Mouse (Mus musculus): Measurements from ENCODE around the gene Cdk2. TPM values are rescaled to one million over a fixed set of nuclear protein-coding genes. Genes with fewer than 3 reads are reported as not detected.
"Not testable (repeated sequence)": the region's sequence is repeated elsewhere in the genome, so short reads cannot be mapped to it uniquely, and the experiment has no call there.

Cdk2 gene
- 10 to 100 TPM; 12.7 to 15.7 TPM for total RNA-seq (2021)

DNA sequence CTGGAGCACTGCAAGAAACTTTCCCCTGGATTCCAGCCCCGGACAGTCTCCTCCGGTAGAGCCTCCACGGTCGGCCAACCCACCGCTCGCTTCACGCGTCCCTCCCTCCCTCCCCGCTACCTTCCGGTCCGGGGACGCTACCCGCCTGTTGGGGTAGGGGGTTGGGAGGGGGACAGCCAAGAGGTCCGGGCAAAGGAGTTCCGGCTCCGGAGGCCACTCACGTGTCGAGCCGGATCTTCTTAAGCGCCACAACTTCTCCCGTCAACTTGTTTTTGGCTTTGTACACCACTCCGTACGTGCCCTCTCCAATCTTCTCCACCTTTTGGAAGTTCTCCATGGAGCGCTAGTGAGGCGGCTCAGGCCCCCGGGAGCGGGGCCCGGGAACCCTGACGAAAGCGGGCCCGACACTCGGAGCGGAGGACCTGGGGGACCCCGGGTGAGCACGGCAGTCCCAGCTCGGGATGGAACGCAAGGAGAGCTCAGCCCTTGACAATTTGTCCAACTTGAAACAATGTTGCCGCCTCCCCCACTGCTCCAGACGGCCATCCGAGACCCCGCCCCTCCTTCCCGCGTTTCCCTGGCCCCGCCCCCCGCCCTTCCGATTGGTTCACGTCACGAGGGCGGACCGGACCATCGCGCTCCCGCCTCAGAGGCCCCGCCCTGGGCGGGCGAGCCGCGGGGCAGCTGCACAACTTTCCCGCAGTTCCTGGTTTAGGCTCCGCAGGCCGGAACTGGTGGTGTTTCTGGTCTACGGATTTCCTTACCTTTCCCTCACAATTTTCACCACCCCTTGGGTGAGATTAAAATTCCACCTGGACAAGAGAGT is at the start of gene Cdk2:
Gene Cdk2, minus strand, starts transcription at position 541 of the 826 bp plus-strand sequence.
- intact Hi-C loops (cut with DNase I): no loop called here

DNA sequence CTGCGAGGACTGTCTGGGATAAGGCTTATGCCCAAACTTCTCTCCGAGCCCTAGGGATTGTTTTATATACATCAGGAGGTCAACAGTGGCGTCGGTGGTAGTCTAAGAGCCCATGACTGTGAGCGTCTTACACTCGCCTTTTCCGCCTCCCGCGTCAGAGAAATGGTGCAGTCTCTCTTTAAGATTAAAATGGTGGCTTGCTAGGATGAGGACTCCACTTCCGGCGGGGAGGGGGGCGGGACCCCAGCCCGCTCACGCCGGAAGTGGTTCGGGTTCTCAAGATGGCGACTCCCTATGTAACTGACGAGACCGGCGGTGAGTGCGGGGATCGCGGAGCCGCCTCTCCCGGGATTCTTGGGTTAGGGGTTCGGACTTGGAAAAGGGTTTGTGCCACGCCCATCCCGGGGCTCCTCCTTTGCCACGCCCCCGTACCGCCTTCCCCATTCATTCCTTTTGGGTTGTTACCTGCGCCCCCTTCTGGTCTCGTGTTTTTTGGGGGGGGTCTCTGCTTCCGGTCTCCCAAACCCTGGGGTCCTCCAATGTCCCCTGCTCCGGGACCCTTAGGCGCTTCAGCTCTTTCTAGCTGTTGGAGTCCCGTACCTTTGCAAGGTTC is 43.5 kb upstream of the Cdk2 start:
- peak; percentile 42 for DNase-seq (ENCODE audit: low spot score)
- intact Hi-C loops (cut with DNase I): loop anchor here (1.0 to 2.0 kb wide), 2 partner anchors 30 to 57 kb away; no protein-coding TSS in a partner anchor

More for the DNA sequence above, at the start of gene Cdk2:
- peak; percentile 86 for DNase-seq (ENCODE audit: low spot score)

- intact Hi-C loops (cut with DNase I): loop anchor here (1.0 to 2.0 kb wide), 2 partner anchors 31 to 58 kb away; no protein-coding TSS in a partner anchor
Measured at GRCm38 (mm10) chr10:128747646-128748251, 42.9 kb upstream of the Cdk2 start, which contains the start of gene Pym1. Pym1 (plus strand) TSS chr10:128747889.

DNA sequence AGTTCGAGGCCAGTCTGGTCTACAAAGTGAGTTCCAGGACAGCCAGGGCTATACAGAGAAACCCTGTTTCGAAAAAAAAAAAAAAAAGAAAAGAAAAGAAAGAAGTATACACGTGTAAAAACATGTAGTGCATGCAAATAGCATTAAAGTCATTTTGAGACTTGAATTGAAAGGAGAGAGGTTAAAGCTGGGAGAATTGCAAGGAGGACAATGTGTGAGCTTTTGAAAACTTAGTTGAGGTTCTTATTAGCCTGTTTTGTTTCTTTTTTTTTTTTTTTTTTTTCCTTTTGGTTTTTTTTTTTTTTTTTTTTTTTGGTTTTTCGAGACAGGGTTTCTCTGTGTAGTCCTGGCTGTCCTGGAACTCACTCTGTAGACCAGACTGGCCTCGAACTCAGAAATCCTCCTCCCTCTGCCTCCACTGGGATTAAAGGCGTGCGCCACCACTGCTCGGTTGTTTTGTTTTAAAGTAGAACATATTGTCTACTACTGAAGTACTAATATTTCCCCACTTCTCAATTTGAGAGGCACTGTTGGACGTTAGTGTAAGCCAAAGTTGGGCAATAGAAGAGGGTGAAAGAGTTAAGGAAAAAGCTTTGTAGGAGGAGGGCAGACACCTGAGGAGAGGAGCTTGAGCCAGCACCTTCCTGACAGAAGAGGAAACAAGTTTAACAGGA is 42.3 kb upstream of the Cdk2 start:
- intact Hi-C loops (cut with DNase I): no loop called here
- no peak for DNase-seq (ENCODE audit: low spot score)

More at GRCm38 (mm10) chr10:128747646-128748251, 42.9 kb upstream of the Cdk2 start, which contains the start of gene Pym1:
- peak; percentile 78 for DNase-seq (ENCODE audit: low spot score)

DNA sequence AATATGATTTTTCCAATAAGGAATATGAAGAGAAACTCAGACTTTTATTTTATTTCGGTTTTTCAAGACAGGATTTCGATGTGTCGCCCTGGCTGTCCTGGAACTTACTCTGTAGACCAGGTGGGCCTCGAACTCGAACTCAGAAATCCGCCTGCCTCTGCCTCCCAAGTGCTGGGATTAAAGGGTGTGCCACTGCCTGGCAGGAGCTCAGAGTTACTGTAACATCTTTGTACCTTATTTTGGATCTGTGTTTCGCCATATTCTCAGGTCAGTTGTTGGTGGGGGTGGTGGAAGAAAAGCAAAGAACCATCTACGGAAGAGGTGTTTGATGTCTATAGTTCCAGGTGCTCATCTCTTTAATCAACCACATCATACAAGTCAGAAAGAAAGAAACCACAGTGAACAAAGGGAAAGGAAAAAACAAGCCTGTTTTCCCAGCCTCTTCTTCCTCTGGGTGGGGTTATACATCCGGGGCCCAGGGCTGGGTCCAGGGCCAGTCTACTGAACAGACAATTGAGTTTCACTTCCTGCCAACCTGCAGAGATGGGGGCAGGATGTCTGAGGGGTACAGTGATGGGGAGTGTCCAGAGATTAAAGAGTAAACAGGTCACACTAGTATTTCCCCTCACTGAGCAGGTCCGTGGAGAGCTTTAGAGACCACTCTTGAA is 41.2 kb upstream of the Cdk2 start:
- peak; percentile 15 for DNase-seq (ENCODE audit: low spot score)
- intact Hi-C loops (cut with DNase I): no loop called here

- intact Hi-C loops (cut with DNase I): no loop called here
- DNase-seq (ENCODE audit: low spot score): no peak
Measured at GRCm38 (mm10) chr10:128744680-128745601, 40.1 kb upstream of the Cdk2 start, which contains the start of gene Dgka. Dgka (minus strand) TSS chr10:128744855.

- DNase-seq (ENCODE audit: low spot score): no peak
- intact Hi-C loops (cut with DNase I): no loop called here
Measured at GRCm38 (mm10) chr10:128744211-128744610, 39.4 kb upstream of the Cdk2 start.

DNA sequence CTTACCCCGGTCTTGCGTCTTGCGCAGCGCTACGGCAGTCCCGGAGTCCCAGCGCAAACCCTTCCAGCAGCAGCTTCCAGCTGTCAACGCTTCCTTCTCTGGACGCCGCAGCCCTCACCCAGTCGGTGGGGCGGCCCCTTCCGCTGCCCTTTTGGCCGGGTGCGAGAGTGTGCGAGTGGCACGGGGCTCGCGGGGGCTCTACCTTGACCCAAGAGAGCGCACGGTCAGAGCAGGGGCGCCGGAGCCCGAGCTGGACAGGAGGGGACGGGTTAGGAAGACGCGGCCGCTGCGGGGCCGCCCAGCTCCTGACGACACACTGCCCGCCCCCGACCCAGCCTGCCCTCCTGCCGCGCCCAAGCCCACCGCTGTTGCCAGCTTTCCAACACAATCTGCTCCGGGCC is 39.0 kb upstream of the Cdk2 start:
- intact Hi-C loops (cut with DNase I): no loop called here
- peak; percentile 56 for DNase-seq (ENCODE audit: low spot score)

- intact Hi-C loops (cut with DNase I): no loop called here
Measured at GRCm38 (mm10) chr10:128743235-128743634, 38.4 kb upstream of the Cdk2 start.

GRCm38 (mm10) chr10:128742616-128743015 is 37.8 kb upstream of the Cdk2 start:
- no peak for DNase-seq (ENCODE audit: low spot score)
- intact Hi-C loops (cut with DNase I): no loop called here

More at GRCm38 (mm10) chr10:128743235-128743634, 38.4 kb upstream of the Cdk2 start:
- no peak for DNase-seq (ENCODE audit: low spot score)

DNA sequence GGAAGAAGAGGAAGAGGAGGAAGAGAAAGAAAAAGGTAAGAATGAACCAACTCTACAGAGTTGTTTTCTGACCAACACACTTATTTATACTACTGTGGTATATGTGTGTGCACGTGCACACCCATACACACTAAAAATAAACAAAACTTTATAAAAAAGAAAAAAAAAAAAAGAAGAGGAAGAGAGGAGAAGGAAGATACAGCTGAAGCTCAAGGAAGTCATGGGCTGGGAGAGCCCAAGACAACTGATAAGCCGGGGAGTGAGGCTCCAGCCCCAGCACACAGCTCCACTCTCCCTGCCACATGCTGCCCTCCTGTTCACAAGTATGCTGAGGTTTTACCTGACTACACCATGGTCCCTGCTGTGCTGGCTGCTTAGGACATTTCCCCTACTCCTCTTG is 35.5 kb upstream of the Cdk2 start:
- intact Hi-C loops (cut with DNase I): no loop called here

GRCm38 (mm10) chr10:128737435-128737834 is 32.6 kb upstream of the Cdk2 start:
- intact Hi-C loops (cut with DNase I): no loop called here
- no peak for DNase-seq (ENCODE audit: low spot score)

More for the DNA sequence above, 35.5 kb upstream of the Cdk2 start:
- DNase-seq (ENCODE audit: low spot score): no peak

- no peak for DNase-seq (ENCODE audit: low spot score)
- intact Hi-C loops (cut with DNase I): loop anchor here (1.0 kb wide), 1 partner anchor 163 kb away; no protein-coding TSS in a partner anchor
Measured at GRCm38 (mm10) chr10:128731992-128732391, 27.2 kb upstream of the Cdk2 start.

- intact Hi-C loops (cut with DNase I): loop anchor here (1.0 kb wide), 1 partner anchor 164 kb away; no protein-coding TSS in a partner anchor
- peak; percentile 36 for DNase-seq (ENCODE audit: low spot score)
Measured at GRCm38 (mm10) chr10:128731002-128731433, 26.2 kb upstream of the Cdk2 start.

GRCm38 (mm10) chr10:128728059-128728458 is 23.2 kb upstream of the Cdk2 start:
- intact Hi-C loops (cut with DNase I): no loop called here
- no peak for DNase-seq (ENCODE audit: low spot score)

GRCm38 (mm10) chr10:128725466-128725865 is 20.6 kb upstream of the Cdk2 start:
- intact Hi-C loops (cut with DNase I): not testable (repeated sequence)

GRCm38 (mm10) chr10:128715559-128716537 is 11.0 kb upstream of the Cdk2 start:
- intact Hi-C loops (cut with DNase I): no loop called here
- no peak for DNase-seq (ENCODE audit: low spot score)

More at GRCm38 (mm10) chr10:128725466-128725865, 20.6 kb upstream of the Cdk2 start:
- not testable (repeated sequence) for DNase-seq (ENCODE audit: low spot score)
